Mouse (Mus musculus) lung, postnatal 0 days (tissue): Measurements from ENCODE around the gene Ksr2.

Source experiments
- CTCF ChIP-seq: IDR thresholded peaks from 2 replicates; pipeline ENCODE4 v1.5.1; 2016; ENCODE audit warnings: antibody characterized with exemption, mild to moderate bottlenecking
- EP300 ChIP-seq: IDR thresholded peaks from 2 replicates; pipeline ENCODE4 v1.6.1; 2016; ENCODE audit warnings: antibody characterized with exemption, mild to moderate bottlenecking, control low read depth

- TF ChIP-seq CTCF, result no peak
- no peak for TF ChIP-seq EP300
Observed at GRCm38 (mm10) chr5:117800849-117801248, 387.0 kb downstream of the Ksr2 start.
